Mouse (Mus musculus) kidney, adult 2 months (tissue): ENCODE results near the gene Ripor3. TPM values are rescaled to one million over a fixed set of nuclear protein-coding genes. Genes with fewer than 3 reads are reported as not detected.
A peak's percentile ranks its signal among the peaks of the same experiment; 100 is the strongest.

Experiments
- DNase-seq: peaks from one replicate; pipeline ENCODE4 v3.0.0; 2021
- H3K27ac ChIP-seq: fragments of 200-500 bp; 2 replicates; pipeline ENCODE4 v1.5.1; 2012; ENCODE audit warnings: low read depth, low read length, control low read depth, inconsistent platforms; ENCODE audit not compliant: insufficient read depth
- H3K27me3 ChIP-seq: fragments of 200-500 bp; replicated peaks from 2 replicates; pipeline ENCODE4 v1.6.1; 2012; ENCODE audit warnings: mild to moderate bottlenecking, moderate library complexity, low read length, inconsistent platforms; ENCODE audit not compliant: control insufficient read depth, insufficient read depth
- H3K36me3 ChIP-seq: fragments of 200-500 bp; 2 replicates; pipeline ENCODE4 v1.6.1; 2012; ENCODE audit warnings: mild to moderate bottlenecking, moderate library complexity, low read length, inconsistent platforms; ENCODE audit not compliant: control insufficient read depth, insufficient read depth
- H3K4me1 ChIP-seq: fragments of 200-500 bp; 2 replicates; pipeline ENCODE4 v1.6.1; 2011; ENCODE audit warnings: low read length; ENCODE audit not compliant: control insufficient read depth, insufficient read depth
- H3K4me3 ChIP-seq: fragments of 200-500 bp; 2 replicates; pipeline ENCODE4 v1.5.1; 2011; ENCODE audit warnings: mild to moderate bottlenecking, low read depth, low read length, control low read depth; ENCODE audit not compliant: insufficient read depth
- CTCF ChIP-seq: fragments of 200-500 bp; conservative IDR thresholded peaks from 2 replicates; pipeline ENCODE4 v1.5.1; 2011; ENCODE audit warnings: low read depth, mild to moderate bottlenecking, control low read depth, low read length, moderate library complexity, mixed read lengths; ENCODE audit not compliant: insufficient read depth, insufficient read length
- POLR2A ChIP-seq: fragments of 200-500 bp; IDR thresholded peaks from one replicate; pipeline ENCODE4 v1.6.1; 2011; ENCODE audit warnings: low read depth, low read length, control low read depth
- WGBS: fragments of 180-500 bp; shearing (Covaris S2); methylation state at CpG from one replicate; pipeline ENCODE4 v1.1.7; 2018; 5-methylcytosine and 5-hydroxymethylcytosine counted together
- polyA plus RNA-seq: library from polyadenylated mRNA; depleted of rRNA; stranded (reverse); fragments of >200 nt; gene quantifications from 2 replicates; pipeline ENCODE4 v1.2.3, GENCODE M21; 2012

Gene Ripor3
- polyA plus RNA-seq, 1 experiment: 12.3 TPM

GRCm38 (mm10) chr2:168028376-168028775, 18.0 kb upstream of the Ripor3 start:
- TF ChIP-seq POLR2A (no peak), CTCF (no peak)
- DNase-seq: no peak

GRCm38 (mm10) chr2:168026467-168026866, 16.0 kb upstream of the Ripor3 start:
- DNase-seq: no peak
- WGBS: 41% methylated on average over 3 of the region's 3 CpGs
- TF ChIP-seq CTCF (no peak), POLR2A (no peak)
- Histone ChIP-seq H3K4me3 (no peak overlapping the region), H3K36me3 (no peaks in the 10 kb centered on the region), H3K27ac (no peak overlapping the region), H3K4me1 (no peaks in the 10 kb centered on the region), H3K27me3 (no peaks in the 10 kb centered on the region)

More at GRCm38 (mm10) chr2:168028376-168028775, 18.0 kb upstream of the Ripor3 start:
- Histone ChIP-seq H3K4me1 (no peaks in the 10 kb centered on the region), H3K27me3 (no peaks in the 10 kb centered on the region), H3K4me3 (no peak overlapping the region), H3K36me3 (no peaks in the 10 kb centered on the region), H3K27ac (no peak overlapping the region)
- 98% methylated on average over 3 of the region's 3 CpGs for WGBS

- H3K27ac ChIP-seq: no peak overlapping the region
- DNase-seq: no peak
- no peak overlapping the region for H3K4me3 ChIP-seq
- TF ChIP-seq CTCF (peak; percentile 34; the same call in 1 of the 2 replicates), POLR2A (no peak)
- no peaks in the 10 kb centered on the region for H3K4me1 ChIP-seq
- no peaks in the 10 kb centered on the region for H3K27me3 ChIP-seq
- WGBS: 94% methylated on average over 8 of the region's 8 CpGs
- H3K36me3 ChIP-seq: no peaks in the 10 kb centered on the region
These were observed 15.5 kb upstream of the Ripor3 start for GRCm38 (mm10) chr2:168025882-168026281.

- no peaks in the 10 kb centered on the region for H3K27me3 ChIP-seq
- H3K27ac ChIP-seq: no peak overlapping the region
- H3K4me3 ChIP-seq: no peak overlapping the region
- TF ChIP-seq CTCF: no peak
- no peak for TF ChIP-seq POLR2A
- H3K4me1 ChIP-seq: no peaks in the 10 kb centered on the region
- H3K36me3 ChIP-seq: no peaks in the 10 kb centered on the region
- peak; percentile 66 for DNase-seq
- 61% methylated on average over 12 of the region's 12 CpGs for WGBS
These were observed 14.8 kb upstream of the Ripor3 start for GRCm38 (mm10) chr2:168025174-168025573.

GRCm38 (mm10) chr2:168023763-168024402, 13.5 kb upstream of the Ripor3 start:
- WGBS: 81% methylated on average over 3 of the region's 3 CpGs
- Histone ChIP-seq H3K27me3 (no peaks in the 10 kb centered on the region), H3K4me3 (no peak overlapping the region), H3K4me1 (no peaks in the 10 kb centered on the region), H3K36me3 (no peaks in the 10 kb centered on the region), H3K27ac (no peak overlapping the region)
- no peak for DNase-seq
- TF ChIP-seq POLR2A (no peak), CTCF (no peak)

- 57% methylated on average over 9 of the region's 9 CpGs for WGBS
- Histone ChIP-seq H3K4me1 (no peaks in the 10 kb centered on the region), H3K36me3 (no peaks in the 10 kb centered on the region), H3K27ac (no peak overlapping the region), H3K27me3 (no peaks in the 10 kb centered on the region), H3K4me3 (no peak overlapping the region)
- TF ChIP-seq CTCF: no peak
- TF ChIP-seq POLR2A: no peak
- DNase-seq: peak; percentile 65
These were observed 8.8 kb upstream of the Ripor3 start for GRCm38 (mm10) chr2:168019201-168019715.

- WGBS: 18% methylated on average over 5 of the region's 5 CpGs
- no peak overlapping the region; the same call in 1 of the 2 replicates for H3K27ac ChIP-seq
- H3K4me3 ChIP-seq: no peak overlapping the region
- H3K27me3 ChIP-seq: no peaks in the 10 kb centered on the region
- no peaks in the 10 kb centered on the region for H3K36me3 ChIP-seq
- peak; percentile 82 for DNase-seq
- H3K4me1 ChIP-seq: no peaks in the 10 kb centered on the region
- TF ChIP-seq POLR2A (no peak), CTCF (peak; percentile 82)
These were observed 6.6 kb upstream of the Ripor3 start for GRCm38 (mm10) chr2:168016951-168017391.

GRCm38 (mm10) chr2:168010893-168011292, 475 bp upstream of the Ripor3 start:
- DNase-seq: no peak
- TF ChIP-seq CTCF (no peak), POLR2A (no peak)
- no peak overlapping the region for H3K4me3 ChIP-seq
- H3K4me1 ChIP-seq: peaks cover 2% of the 10 kb centered on the region; the same call in 1 of the 2 replicates
- 36% methylated on average over 11 of the region's 11 CpGs for WGBS
- H3K27ac ChIP-seq: no peak overlapping the region
- no peaks in the 10 kb centered on the region for H3K27me3 ChIP-seq
- no peaks in the 10 kb centered on the region for H3K36me3 ChIP-seq
